Mouse (Mus musculus): ENCODE results near the gene Gm13695.
"Not testable (repeated sequence)": the region's sequence is repeated elsewhere in the genome, so short reads cannot be mapped to it uniquely, and the experiment has no call there.

Gm13695 gene

DNA sequence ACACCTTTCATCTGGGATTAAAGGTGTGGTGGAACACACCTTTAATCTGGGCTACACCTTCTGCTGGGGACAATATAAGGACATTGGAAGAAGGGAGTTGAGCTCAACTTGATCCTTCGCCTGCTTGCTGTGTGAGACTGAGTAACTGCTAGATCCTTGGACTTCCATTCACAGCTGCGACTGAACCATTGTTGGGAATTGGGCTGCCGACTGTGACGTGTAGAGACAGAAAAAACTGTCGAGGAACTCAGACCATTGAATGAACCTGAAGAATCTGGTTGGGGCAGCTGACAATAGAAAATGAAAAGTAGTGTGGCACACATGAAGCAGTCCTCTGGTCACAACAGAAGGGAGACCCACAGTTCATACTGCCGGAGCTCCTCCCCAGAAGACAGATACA lies at the start of gene Gm13695:
Gene Gm13695, plus strand, starts transcription at position 301 of the 400 bp plus-strand sequence.
- not testable (repeated sequence) for DNase-seq

DNA sequence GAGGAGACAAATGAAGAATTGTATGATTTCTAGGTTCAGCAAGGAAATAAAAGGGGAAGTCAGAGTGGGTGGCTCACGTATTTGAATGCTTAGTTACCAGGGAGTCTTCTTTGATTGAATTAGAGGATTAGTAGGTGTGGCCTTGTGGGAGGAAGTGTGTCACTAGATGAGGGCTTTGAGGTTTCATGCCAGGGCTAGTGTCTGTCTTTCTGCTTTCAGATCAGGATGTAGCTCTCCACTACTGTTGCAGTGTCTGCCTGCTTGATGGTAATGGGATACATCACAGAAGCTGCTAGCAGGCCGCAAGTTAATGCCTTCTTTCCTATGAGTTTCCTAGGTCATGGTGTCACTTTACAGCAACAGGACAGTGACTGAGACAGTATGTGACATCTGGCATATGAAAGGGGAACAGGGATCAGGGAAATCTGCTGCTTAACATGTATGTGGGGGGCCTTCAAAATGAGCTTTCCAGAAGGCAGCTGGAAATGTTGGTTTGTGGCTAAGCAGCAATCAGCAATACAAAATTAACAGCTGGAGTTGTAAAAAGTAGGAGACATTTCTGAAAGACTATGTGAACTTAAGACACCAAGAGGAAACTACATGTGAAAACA lies 37.5 kb upstream of the Gm13695 start:
- DNase-seq: no peak

DNA sequence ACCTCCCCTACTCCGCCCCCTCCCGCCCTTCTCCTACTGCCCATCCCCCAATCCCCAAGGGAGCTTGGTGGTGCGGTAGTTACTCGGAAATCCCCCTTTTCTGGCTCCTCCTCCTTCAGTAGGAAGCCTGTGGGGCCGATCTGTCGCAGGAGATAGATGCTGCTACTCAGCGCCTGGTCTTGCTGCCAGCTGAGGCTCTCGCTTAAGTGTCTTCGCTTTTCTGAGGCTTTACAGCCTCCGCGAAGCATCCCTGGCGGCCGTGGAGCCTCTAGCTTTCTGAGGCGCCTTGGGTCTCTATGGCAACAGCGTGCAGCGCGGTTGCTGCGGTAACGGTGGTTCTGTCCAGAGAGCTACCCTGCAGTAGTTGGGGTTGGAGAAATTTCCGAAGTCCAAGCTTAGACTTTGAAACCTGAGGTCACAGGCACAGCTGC lies 26.2 kb upstream of the Gm13695 start, which contains the start of gene Zswim2:
Gene Zswim2, minus strand, starts transcription at position 298 of the 431 bp plus-strand sequence.
- DNase-seq: peak; percentile 62

DNA sequence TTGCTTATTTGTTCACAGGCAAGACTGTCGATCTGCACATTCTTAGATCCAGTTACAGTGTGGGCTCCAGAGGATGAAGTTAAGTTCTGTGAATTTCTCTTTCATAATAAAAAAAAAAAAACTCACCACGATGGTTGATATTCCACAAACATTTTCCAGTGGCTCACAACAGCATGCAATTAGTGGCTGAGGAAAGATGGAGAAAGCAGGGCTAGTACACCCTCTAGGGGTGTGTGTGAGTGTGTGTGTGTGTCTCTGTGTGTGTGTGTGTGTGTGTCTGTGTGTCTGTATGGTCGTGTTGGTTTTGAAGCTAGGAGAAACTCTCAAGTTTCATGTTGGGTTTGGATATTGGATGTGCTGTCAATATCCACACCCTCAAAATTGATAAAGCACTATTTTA lies 25.7 kb upstream of the Gm13695 start:
- DNase-seq: no peak

GRCm38 (mm10) chr2:83941792-83942191 lies 25.3 kb upstream of the Gm13695 start:
- DNase-seq: no peak

- DNase-seq: not testable (repeated sequence)
Observed at GRCm38 (mm10) chr2:83955393-83955792, 11.7 kb upstream of the Gm13695 start, which contains the start of gene Gm13698. TSS of gene Gm13698 (plus strand) at chr2:83955693.

- not testable (repeated sequence) for DNase-seq
Observed at GRCm38 (mm10) chr2:83961203-83961602, 5.9 kb upstream of the Gm13695 start, which contains the start of gene Gm13693. TSS of gene Gm13693 (plus strand) at chr2:83961503.

DNA sequence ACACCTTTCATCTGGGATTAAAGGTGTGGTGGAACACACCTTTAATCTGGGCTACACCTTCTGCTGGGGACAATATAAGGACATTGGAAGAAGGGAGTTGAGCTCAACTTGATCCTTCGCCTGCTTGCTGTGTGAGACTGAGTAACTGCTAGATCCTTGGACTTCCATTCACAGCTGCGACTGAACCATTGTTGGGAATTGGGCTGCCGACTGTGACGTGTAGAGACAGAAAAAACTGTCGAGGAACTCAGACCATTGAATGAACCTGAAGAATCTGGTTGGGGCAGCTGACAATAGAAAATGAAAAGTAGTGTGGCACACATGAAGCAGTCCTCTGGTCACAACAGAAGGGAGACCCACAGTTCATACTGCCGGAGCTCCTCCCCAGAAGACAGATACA lies 5.7 kb downstream of the Gm13695 start, which contains the start of gene Gm13696:
Gene Gm13696, plus strand, starts transcription at position 301 of the 400 bp plus-strand sequence.
- DNase-seq: not testable (repeated sequence)

DNA sequence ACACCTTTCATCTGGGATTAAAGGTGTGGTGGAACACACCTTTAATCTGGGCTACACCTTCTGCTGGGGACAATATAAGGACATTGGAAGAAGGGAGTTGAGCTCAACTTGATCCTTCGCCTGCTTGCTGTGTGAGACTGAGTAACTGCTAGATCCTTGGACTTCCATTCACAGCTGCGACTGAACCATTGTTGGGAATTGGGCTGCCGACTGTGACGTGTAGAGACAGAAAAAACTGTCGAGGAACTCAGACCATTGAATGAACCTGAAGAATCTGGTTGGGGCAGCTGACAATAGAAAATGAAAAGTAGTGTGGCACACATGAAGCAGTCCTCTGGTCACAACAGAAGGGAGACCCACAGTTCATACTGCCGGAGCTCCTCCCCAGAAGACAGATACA lies 11.5 kb downstream of the Gm13695 start, which contains the start of gene Gm13694:
Gene Gm13694, plus strand, starts transcription at position 301 of the 400 bp plus-strand sequence.
- not testable (repeated sequence) for DNase-seq

- not testable (repeated sequence) for DNase-seq
Observed at GRCm38 (mm10) chr2:83984443-83984842, 17.3 kb downstream of the Gm13695 start, which contains the start of gene Gm13697. TSS of gene Gm13697 (plus strand) at chr2:83984743.

DNA sequence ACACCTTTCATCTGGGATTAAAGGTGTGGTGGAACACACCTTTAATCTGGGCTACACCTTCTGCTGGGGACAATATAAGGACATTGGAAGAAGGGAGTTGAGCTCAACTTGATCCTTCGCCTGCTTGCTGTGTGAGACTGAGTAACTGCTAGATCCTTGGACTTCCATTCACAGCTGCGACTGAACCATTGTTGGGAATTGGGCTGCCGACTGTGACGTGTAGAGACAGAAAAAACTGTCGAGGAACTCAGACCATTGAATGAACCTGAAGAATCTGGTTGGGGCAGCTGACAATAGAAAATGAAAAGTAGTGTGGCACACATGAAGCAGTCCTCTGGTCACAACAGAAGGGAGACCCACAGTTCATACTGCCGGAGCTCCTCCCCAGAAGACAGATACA lies 23.1 kb downstream of the Gm13695 start, which contains the start of gene Gm13691:
Gene Gm13691, plus strand, starts transcription at position 301 of the 400 bp plus-strand sequence.
- not testable (repeated sequence) for DNase-seq

GRCm38 (mm10) chr2:83993639-83994255 lies 26.6 kb downstream of the Gm13695 start:
- peak; percentile 41 for DNase-seq

- DNase-seq: not testable (repeated sequence)
Observed at GRCm38 (mm10) chr2:83994526-83994925, 27.4 kb downstream of the Gm13695 start.

- no peak for DNase-seq
Observed at GRCm38 (mm10) chr2:84008913-84009312, 41.8 kb downstream of the Gm13695 start.

DNA sequence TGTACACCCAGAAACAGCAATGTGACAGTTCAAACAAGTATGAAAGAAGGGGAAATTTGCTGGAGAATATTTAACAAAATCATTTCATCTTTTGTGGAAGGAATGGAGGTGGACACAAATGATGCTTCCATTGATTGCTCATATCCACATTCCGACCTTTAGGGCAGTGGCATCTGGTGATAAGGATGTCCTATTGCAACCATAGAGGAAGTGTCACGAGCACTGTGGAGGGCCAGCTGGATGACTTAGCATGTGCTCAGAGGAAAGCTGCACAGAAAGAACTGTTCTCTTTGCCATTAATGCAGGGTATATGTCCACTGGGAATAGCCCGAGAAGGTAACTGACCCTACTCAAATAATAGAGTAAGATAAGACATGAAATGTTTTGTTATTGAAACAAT lies 42.7 kb downstream of the Gm13695 start:
- DNase-seq: no peak

GRCm38 (mm10) chr2:84014572-84014971 lies 47.5 kb downstream of the Gm13695 start:
- DNase-seq: no peak

- not testable (repeated sequence) for DNase-seq
Observed at GRCm38 (mm10) chr2:84016291-84016690, 49.2 kb downstream of the Gm13695 start.

DNA sequence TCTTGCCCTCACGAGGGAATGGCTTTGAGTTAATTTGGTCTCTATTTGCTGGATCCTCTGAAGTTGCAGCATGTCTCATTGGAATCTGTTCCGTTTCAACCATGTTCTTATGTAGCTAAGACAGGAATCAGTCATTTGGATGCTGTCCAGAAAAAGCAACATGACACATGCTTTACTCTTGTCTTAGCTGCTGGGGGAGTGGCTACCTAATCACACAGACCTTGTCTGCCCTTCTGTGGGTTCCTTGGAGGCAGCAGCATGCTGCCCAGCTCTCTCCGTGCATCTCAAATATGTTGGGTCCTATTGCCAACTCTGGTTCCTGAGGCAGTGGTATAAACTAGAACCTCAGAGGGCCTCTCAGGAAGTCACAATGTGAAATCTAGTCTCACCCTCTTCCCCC lies 51.2 kb downstream of the Gm13695 start:
- DNase-seq: no peak

Measured in kidney, postnatal 10 days (tissue).